Mouse (Mus musculus): Measurements from ENCODE around the gene Fam32a.

GRCm38 (mm10) chr8:72218781-72219540, 569 bp upstream of the Fam32a start:
- no peak for TF ChIP-seq POLR2A (IDR thresholded peaks at IDR 0.05; ENCODE audit: extremely low read depth, insufficient read depth, low read length)
- no peak for TF ChIP-seq CTCF (IDR thresholded peaks at IDR 0.05; ENCODE audit: extremely low read depth, insufficient read depth, low read length)
